Mouse (Mus musculus): ENCODE measurements around the gene Rnf114.

- no peak for TF ChIP-seq POLR2A (IDR thresholded peaks at IDR 0.05; ENCODE audit: low read depth, low read length)
- TF ChIP-seq CTCF (conservative IDR thresholded peaks at IDR 0.05 in 1 of 2, IDR thresholded peaks at IDR 0.05 in 1 of 2; ENCODE audit: low read depth in 2 of 2, low read length in 2 of 2), result no peak
- no peak for TF ChIP-seq NELFE (IDR thresholded peaks at IDR 0.05; ENCODE audit: low read depth, low read length)
- no peak for TF ChIP-seq ZKSCAN1 (IDR thresholded peaks at IDR 0.05; ENCODE audit: borderline replicate concordance, low read depth, low read length)
- no peak for TF ChIP-seq CHD2 (IDR thresholded peaks at IDR 0.05; ENCODE audit: low read length)
Observed at GRCm38 (mm10) chr2:167470611-167471010, 21.8 kb upstream of the Rnf114 start.
